Mouse (Mus musculus) spleen, postnatal 14 days (tissue): ENCODE results near the gene Mmp19.
A peak's percentile ranks its signal among the peaks of the same experiment; 100 is the strongest.
"Not testable (repeated sequence)": the region's sequence is repeated elsewhere in the genome, so short reads cannot be mapped to it uniquely, and the experiment has no call there.

Experiments
- DNase-seq, 2 experiments: peaks; one replicate each; pipeline ENCODE4 v3.0.0; 2021 to 2022; ENCODE audit warnings: low spot score in 2 of 2

Mmp19 gene

GRCm38 (mm10) chr10:128801981-128802495, 11.3 kb downstream of the Mmp19 start:
- DNase-seq: no peak

- no peak for DNase-seq
Measured at GRCm38 (mm10) chr10:128802956-128803355, 12.2 kb downstream of the Mmp19 start.

- no peak for DNase-seq
Measured at GRCm38 (mm10) chr10:128803361-128803760, 12.7 kb downstream of the Mmp19 start.

GRCm38 (mm10) chr10:128803771-128804270, 13.1 kb downstream of the Mmp19 start, which contains the start of gene Dnajc14:
Gene Dnajc14 (plus strand): TSS chr10:128804062.
- no peak for DNase-seq

- DNase-seq: peak in 1 of 2 experiments; percentile 52
Measured at GRCm38 (mm10) chr10:128804271-128805091, 13.8 kb downstream of the Mmp19 start, which contains the start of gene Tmem198b. Gene Tmem198b (minus strand): TSS chr10:128804370.

- peak; percentile 84 to 91 for DNase-seq
Measured at GRCm38 (mm10) chr10:128805092-128806000, 14.6 kb downstream of the Mmp19 start.

- DNase-seq: no peak
Measured at GRCm38 (mm10) chr10:128806086-128806485, 15.4 kb downstream of the Mmp19 start.

GRCm38 (mm10) chr10:128807018-128807417, 16.3 kb downstream of the Mmp19 start:
- DNase-seq: no peak

GRCm38 (mm10) chr10:128817033-128817432, 26.3 kb downstream of the Mmp19 start, which contains the start of gene Sarnp:
Gene Sarnp (plus strand): TSS chr10:128817333.
- DNase-seq: no peak

GRCm38 (mm10) chr10:128820217-128820616, 29.5 kb downstream of the Mmp19 start:
- no peak for DNase-seq

GRCm38 (mm10) chr10:128821358-128822056, 30.8 kb downstream of the Mmp19 start, which contains the start of gene Ormdl2:
Gene Ormdl2 (minus strand): TSS chr10:128821645.
- peak; percentile 93 to 95 for DNase-seq

GRCm38 (mm10) chr10:128822135-128822534, 31.4 kb downstream of the Mmp19 start:
- DNase-seq: no peak

GRCm38 (mm10) chr10:128823087-128823486, 32.4 kb downstream of the Mmp19 start:
- DNase-seq: not testable (repeated sequence)

GRCm38 (mm10) chr10:128823821-128824220, 33.1 kb downstream of the Mmp19 start:
- DNase-seq: no peak

GRCm38 (mm10) chr10:128837400-128837799, 46.7 kb downstream of the Mmp19 start:
- DNase-seq: no peak

GRCm38 (mm10) chr10:128839434-128839833, 48.7 kb downstream of the Mmp19 start:
- no peak for DNase-seq

- no peak for DNase-seq
Measured at GRCm38 (mm10) chr10:128840612-128841011, 49.9 kb downstream of the Mmp19 start.

GRCm38 (mm10) chr10:128843260-128843659, 52.5 kb downstream of the Mmp19 start:
- DNase-seq: no peak

- no peak for DNase-seq
Measured at GRCm38 (mm10) chr10:128845516-128845915, 54.8 kb downstream of the Mmp19 start.

GRCm38 (mm10) chr10:128846664-128847063, 56.0 kb downstream of the Mmp19 start:
- no peak for DNase-seq

- no peak for DNase-seq
Measured at GRCm38 (mm10) chr10:128848426-128848825, 57.7 kb downstream of the Mmp19 start.
